Mouse (Mus musculus) kidney, adult 2 months (tissue): ENCODE results near the gene Galnt2.

Experiments used
- CTCF ChIP-seq: fragments of 200-500 bp; conservative IDR thresholded peaks from 2 replicates; pipeline ENCODE4 v1.5.1; 2011; ENCODE audit warnings: low read depth, mild to moderate bottlenecking, control low read depth, low read length, moderate library complexity, mixed read lengths; ENCODE audit not compliant: insufficient read depth, insufficient read length
- POLR2A ChIP-seq: fragments of 200-500 bp; IDR thresholded peaks from one replicate; pipeline ENCODE4 v1.6.1; 2011; ENCODE audit warnings: low read depth, low read length, control low read depth

GRCm38 (mm10) chr8:124230496-124231175 lies 555 bp upstream of the Galnt2 start:
- TF ChIP-seq CTCF, result no peak
- no peak for TF ChIP-seq POLR2A
